ENCODE assay signal across 9 mouse cellular contexts in genomic region chr11:101062971-101063675, GRCm38 (mm10). TPM values are rescaled to one million over a fixed set of nuclear protein-coding genes. Genes with fewer than 3 reads are reported as not detected.
DNase-seq lines count a peak whose midpoint lies in the region; ATAC-seq and TF ChIP-seq lines count a peak whose summit lies in the region.
"Had no signal": no experiment of that assay in that cellular context is flagged by ENCODE, and none has a peak within 500 bp of the region (broad histone marks: within the 10 kb centered on the region; RNA-seq: fewer than 3 reads in every experiment).

No protein-coding gene starts in this region.

- 79% methylated on average over 14 of the region's 14 CpGs for WGBS in midbrain, embryonic 12.5 days
- WGBS in midbrain, postnatal 0 days: 80% methylated on average over 14 of the region's 14 CpGs
- 55% methylated on average over 14 of the region's 14 CpGs for WGBS in kidney, postnatal 0 days
- WGBS in olfactory bulb, adult 2 months: 83% methylated on average over 14 of the region's 14 CpGs

- no peak overlapping the region for H3K4me3 ChIP-seq in midbrain, embryonic 12.5 days
- H3K4me3 ChIP-seq in midbrain, postnatal 0 days (ENCODE audit: low read depth, low read length): no peak overlapping the region
- H3K4me3 ChIP-seq in kidney, postnatal 0 days (replicated peaks; ENCODE audit: low read depth, low read length): no peak overlapping the region
- H3K4me3 ChIP-seq in olfactory bulb, adult 2 months (ENCODE audit: insufficient read depth, low read depth, low read length): no peak overlapping the region

- peak overlapping the region; percentile 58 for H3K27ac ChIP-seq in midbrain, embryonic 12.5 days (replicated peaks)
- no peak overlapping the region for H3K27ac ChIP-seq in midbrain, postnatal 0 days (ENCODE audit: low read depth, low read length)
- H3K27ac ChIP-seq in kidney, postnatal 0 days: peak overlapping the region; percentile 94
- peak overlapping the region; percentile 27; the same call in 1 of the 2 replicates for H3K27ac ChIP-seq in olfactory bulb, adult 2 months (ENCODE audit: insufficient read depth, low read depth, low read length)

- H3K9me3 ChIP-seq in midbrain, embryonic 12.5 days: no peaks in the 10 kb centered on the region
- no peaks in the 10 kb centered on the region for H3K9me3 ChIP-seq in midbrain, postnatal 0 days (ENCODE audit: low read length)
- H3K9me3 ChIP-seq in kidney, postnatal 0 days (replicated peaks; ENCODE audit: low read length): no peaks in the 10 kb centered on the region

- no peak for TF ChIP-seq POLR2A in olfactory bulb, adult 2 months (IDR thresholded peaks at IDR 0.05; ENCODE audit: insufficient read depth, low read depth, low read length)

- H3K27me3 ChIP-seq in midbrain, embryonic 12.5 days: peaks cover 6% of the 10 kb centered on the region
- H3K27me3 ChIP-seq in midbrain, postnatal 0 days (ENCODE audit: insufficient read depth, low read length): no peaks in the 10 kb centered on the region
- H3K27me3 ChIP-seq in kidney, postnatal 0 days (ENCODE audit: insufficient read depth, low read length): no peaks in the 10 kb centered on the region

- peak; percentile 53 for DNase-seq in cerebellum, adult 9-11 months
- no peak for DNase-seq in cerebellum, postnatal 36 days
- no peak for DNase-seq in midbrain, postnatal 0 days (ENCODE audit: low spot score)
- peak; percentile 32 for DNase-seq in kidney, postnatal 0 days (ENCODE audit: low spot score)
- DNase-seq in spleen, postnatal 4 days (ENCODE audit: low spot score in 2 of 2): no peak

- no peak overlapping the region for H3K9ac ChIP-seq in midbrain, embryonic 12.5 days (replicated peaks)
- H3K9ac ChIP-seq in midbrain, postnatal 0 days (replicated peaks; ENCODE audit: low read length, poor library complexity, severe bottlenecking): no peak overlapping the region
- H3K9ac ChIP-seq in kidney, postnatal 0 days (ENCODE audit: low read depth, low read length): 0 out of 2 replicates have a peak overlapping the region, but pooled peaks have one; percentile 31

- TF ChIP-seq CTCF in midbrain, postnatal 0 days (IDR thresholded peaks at IDR 0.05): no peak
- TF ChIP-seq CTCF in kidney, postnatal 0 days (IDR thresholded peaks at IDR 0.05; ENCODE audit: low read depth): no peak
- TF ChIP-seq CTCF in olfactory bulb, adult 2 months (IDR thresholded peaks at IDR 0.05; ENCODE audit: insufficient read depth, low read depth, low read length): no peak

- H3K36me3 ChIP-seq in midbrain, embryonic 12.5 days: peaks cover 61% of the 10 kb centered on the region
- H3K36me3 ChIP-seq in midbrain, postnatal 0 days (ENCODE audit: insufficient read depth, low read length): peaks cover 51% of the 10 kb centered on the region
- peaks cover 4% of the 10 kb centered on the region; the same call in 1 of the 2 replicates for H3K36me3 ChIP-seq in kidney, postnatal 0 days (ENCODE audit: insufficient read depth, low read length)

- H3K4me1 ChIP-seq in midbrain, embryonic 12.5 days: peaks cover 5% of the 10 kb centered on the region; the same call in 1 of the 2 replicates
- H3K4me1 ChIP-seq in midbrain, postnatal 0 days (ENCODE audit: insufficient read depth, low read length): no peaks in the 10 kb centered on the region
- H3K4me1 ChIP-seq in kidney, postnatal 0 days (replicated peaks; ENCODE audit: insufficient read depth, low read length): peaks cover 23% of the 10 kb centered on the region
- H3K4me1 ChIP-seq in olfactory bulb, adult 2 months (ENCODE audit: control insufficient read depth, insufficient read depth, low read length): peaks cover 39% of the 10 kb centered on the region

- H3K4me2 ChIP-seq in midbrain, embryonic 12.5 days (replicated peaks): no peak overlapping the region
- no peak overlapping the region for H3K4me2 ChIP-seq in midbrain, postnatal 0 days (ENCODE audit: low read depth, low read length, poor library complexity, severe bottlenecking)
- H3K4me2 ChIP-seq in kidney, postnatal 0 days (ENCODE audit: low read length): no peak overlapping the region; the same call in 1 of the 2 replicates

- ATAC-seq in midbrain, embryonic 12.5 days (ENCODE audit: low FRiP score, low read depth): no peak
- ATAC-seq in midbrain, postnatal 0 days (ENCODE audit: low FRiP score): no peak
- ATAC-seq in kidney, postnatal 0 days (replicated peaks; ENCODE audit: low FRiP score, low read depth): no peak
- no peak for ATAC-seq in monocyte, adult 5-6 weeks (replicated peaks; ENCODE audit: insufficient number of reproducible peaks, low FRiP score, low TSS enrichment, poor library complexity, severe bottlenecking)

RNA-seq across cellular contexts. Expression of gene Naglu, which starts 6.7 kb away (rescaled TPM):
- 10.9 and 11.1 TPM in 2 replicates for polyA plus RNA-seq in midbrain, embryonic 12.5 days (2016; fragmentation: Nextera tagmentation; extraction: Ambion mirVana)
- 20.9 and 22.2 TPM in 2 replicates for total RNA-seq in midbrain, postnatal 0 days (2014; rRNA removed)
- polyA plus RNA-seq in midbrain, postnatal 0 days (2015; fragmentation: Nextera tagmentation; extraction: Ambion mirVana): 16.0 and 16.6 TPM in 2 replicates
- 26.5 and 28.0 TPM in 2 replicates for polyA plus RNA-seq in kidney, postnatal 0 days (2015; fragmentation: Nextera tagmentation; extraction: Ambion mirVana)
- not detected in 2 replicates for polyA plus RNA-seq in olfactory bulb, adult 2 months (2012; ENCODE audit: insufficient read depth, insufficient read length, low replicate concordance, missing spikeins)
- total RNA-seq in monocyte, adult 5-6 weeks (2017): 5.6 to 14.8 TPM (median 9.9 TPM) in 3 replicates

RNA-seq across cellular contexts. Expression of gene Hsd17b1, which starts 15.1 kb away (rescaled TPM):
- polyA plus RNA-seq in midbrain, embryonic 12.5 days (2016; fragmentation: Nextera tagmentation; extraction: Ambion mirVana): 0.22 and 0.31 TPM in 2 replicates
- total RNA-seq in midbrain, postnatal 0 days (2014; rRNA removed): 0.27 TPM in 1 of 2 replicates, not detected in the other
- polyA plus RNA-seq in midbrain, postnatal 0 days (2015; fragmentation: Nextera tagmentation; extraction: Ambion mirVana): not detected in 2 replicates
- polyA plus RNA-seq in kidney, postnatal 0 days (2015; fragmentation: Nextera tagmentation; extraction: Ambion mirVana): 0.13 and 0.42 TPM in 2 replicates
- polyA plus RNA-seq in olfactory bulb, adult 2 months (2012; ENCODE audit: insufficient read depth, insufficient read length, low replicate concordance, missing spikeins): not detected in 2 replicates
- total RNA-seq in monocyte, adult 5-6 weeks (2017): 0.68 TPM in 1 of 3 replicates, not detected in the others
- polyA plus RNA-seq: C2C12 had no signal

RNA-seq across cellular contexts. Expression of gene Coasy, which starts 19.2 kb away (rescaled TPM):
- 51.7 and 53.9 TPM in 2 replicates for polyA plus RNA-seq in midbrain, embryonic 12.5 days (2016; fragmentation: Nextera tagmentation; extraction: Ambion mirVana)
- 41.8 and 48.7 TPM in 2 replicates for total RNA-seq in midbrain, postnatal 0 days (2014; rRNA removed)
- polyA plus RNA-seq in midbrain, postnatal 0 days (2015; fragmentation: Nextera tagmentation; extraction: Ambion mirVana): 31.5 and 34.1 TPM in 2 replicates
- polyA plus RNA-seq in kidney, postnatal 0 days (2015; fragmentation: Nextera tagmentation; extraction: Ambion mirVana): 55.3 and 55.9 TPM in 2 replicates
- not detected in 2 replicates for polyA plus RNA-seq in olfactory bulb, adult 2 months (2012; ENCODE audit: insufficient read depth, insufficient read length, low replicate concordance, missing spikeins)
- total RNA-seq in monocyte, adult 5-6 weeks (2017): 11.4 to 16.6 TPM (median 16.1 TPM) in 3 replicates

RNA-seq across cellular contexts. Expression of gene Mlx, which starts 24.0 kb away (rescaled TPM):
- polyA plus RNA-seq in midbrain, embryonic 12.5 days (2016; fragmentation: Nextera tagmentation; extraction: Ambion mirVana): 49.2 and 60.5 TPM in 2 replicates
- 60.7 and 61.3 TPM in 2 replicates for total RNA-seq in midbrain, postnatal 0 days (2014; rRNA removed)
- 64.1 and 67.8 TPM in 2 replicates for polyA plus RNA-seq in midbrain, postnatal 0 days (2015; fragmentation: Nextera tagmentation; extraction: Ambion mirVana)
- 45.7 and 46.0 TPM in 2 replicates for polyA plus RNA-seq in kidney, postnatal 0 days (2015; fragmentation: Nextera tagmentation; extraction: Ambion mirVana)
- polyA plus RNA-seq in olfactory bulb, adult 2 months (2012; ENCODE audit: insufficient read depth, insufficient read length, low replicate concordance, missing spikeins): not detected in 2 replicates
- 61.7 to 74.7 TPM (median 71.4 TPM) in 3 replicates for total RNA-seq in monocyte, adult 5-6 weeks (2017)

RNA-seq across cellular contexts. Expression of gene Psmc3ip, which starts 32.1 kb away (rescaled TPM):
- 41.7 and 42.4 TPM in 2 replicates for polyA plus RNA-seq in midbrain, embryonic 12.5 days (2016; fragmentation: Nextera tagmentation; extraction: Ambion mirVana)
- total RNA-seq in midbrain, postnatal 0 days (2014; rRNA removed): 5.3 and 6.9 TPM in 2 replicates
- polyA plus RNA-seq in midbrain, postnatal 0 days (2015; fragmentation: Nextera tagmentation; extraction: Ambion mirVana): 8.9 and 10.3 TPM in 2 replicates
- 23.2 and 26.4 TPM in 2 replicates for polyA plus RNA-seq in kidney, postnatal 0 days (2015; fragmentation: Nextera tagmentation; extraction: Ambion mirVana)
- not detected in 2 replicates for polyA plus RNA-seq in olfactory bulb, adult 2 months (2012; ENCODE audit: insufficient read depth, insufficient read length, low replicate concordance, missing spikeins)
- 5.0 to 6.2 TPM in 2 of 3 replicates, not detected in the other for total RNA-seq in monocyte, adult 5-6 weeks (2017)

Comparison
In these comparisons a context has a peak if more than half of its experiments do, and no peak if none do; other contexts are left out.
1. DNase-seq: peak in cerebellum, adult 9-11 months (single experiment) and kidney, postnatal 0 days (single experiment); none in cerebellum, postnatal 36 days (0 of 2), midbrain, postnatal 0 days (single experiment) and spleen, postnatal 4 days (0 of 2).
2. RNA of gene Naglu, which starts 6.7 kb away (polyA plus RNA-seq): 26.5 to 28.0 TPM in kidney, postnatal 0 days, 16.0 to 16.6 TPM in midbrain, postnatal 0 days and 10.9 to 11.1 TPM in midbrain, embryonic 12.5 days; not detected in olfactory bulb, adult 2 months; every median in the first group is over 10 times any median in the second.
3. RNA of gene Coasy, which starts 19.2 kb away (polyA plus RNA-seq): 55.3 to 55.9 TPM in kidney, postnatal 0 days, 51.7 to 53.9 TPM in midbrain, embryonic 12.5 days and 31.5 to 34.1 TPM in midbrain, postnatal 0 days; not detected in olfactory bulb, adult 2 months; every median in the first group is over 10 times any median in the second.